Mouse (Mus musculus) T-helper 17 cell (primary cell): ENCODE data around the gene Sytl4.

ENCODE experiments used
- in situ Hi-C, 2 experiments: fragments of 300-600 bp; cut with MboI, MseI; formaldehyde crosslinking; loops; 1 replicate in 1 of 2; 2 replicates in 1 of 2; pipeline ENCODE4 v1.15.1; 2025; ENCODE audit warnings: high pct_unique_total_duplicates in 2 of 2

Gene Sytl4

DNA sequence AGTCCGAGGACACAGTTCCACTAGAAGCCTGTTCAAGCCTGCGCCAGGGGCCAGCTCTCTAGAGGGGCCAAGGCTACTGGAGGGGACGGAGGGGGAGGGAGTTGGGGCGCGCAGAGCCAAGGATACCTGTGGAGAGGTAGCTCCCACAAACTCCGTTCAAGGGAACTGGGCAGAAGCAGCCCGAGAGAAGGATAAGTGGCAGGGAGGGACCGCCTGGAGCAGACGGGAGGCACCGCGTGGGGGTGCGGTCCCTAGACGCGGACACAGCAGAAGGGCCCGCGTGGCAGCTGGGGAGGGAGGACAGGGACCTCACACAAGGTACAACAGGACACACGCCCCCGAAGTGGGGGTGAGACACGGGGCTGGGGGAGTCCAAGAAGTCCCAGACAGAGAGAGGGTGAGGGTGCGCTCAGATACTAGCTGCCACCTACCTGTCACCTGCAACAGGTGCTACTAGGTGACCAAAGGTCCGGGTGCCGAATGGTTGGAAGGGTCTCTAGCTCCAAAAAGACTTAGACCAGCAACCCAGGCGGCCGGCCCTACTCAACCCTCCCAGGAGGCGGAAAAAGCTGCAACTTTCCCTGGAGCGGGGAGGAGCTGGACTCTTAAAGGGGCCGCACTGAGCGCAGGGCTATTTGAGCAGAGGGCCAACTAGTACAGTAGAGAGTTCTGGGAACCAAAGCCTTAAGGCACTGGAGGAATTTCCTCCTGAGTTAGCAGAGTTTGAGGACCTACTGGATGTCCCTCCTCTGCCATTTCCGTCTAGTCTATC lies at the start of gene Sytl4:
Sytl4 (minus strand) TSS at position 582 of the 772 bp plus-strand sequence.
- in situ Hi-C loops: no loop called here

DNA sequence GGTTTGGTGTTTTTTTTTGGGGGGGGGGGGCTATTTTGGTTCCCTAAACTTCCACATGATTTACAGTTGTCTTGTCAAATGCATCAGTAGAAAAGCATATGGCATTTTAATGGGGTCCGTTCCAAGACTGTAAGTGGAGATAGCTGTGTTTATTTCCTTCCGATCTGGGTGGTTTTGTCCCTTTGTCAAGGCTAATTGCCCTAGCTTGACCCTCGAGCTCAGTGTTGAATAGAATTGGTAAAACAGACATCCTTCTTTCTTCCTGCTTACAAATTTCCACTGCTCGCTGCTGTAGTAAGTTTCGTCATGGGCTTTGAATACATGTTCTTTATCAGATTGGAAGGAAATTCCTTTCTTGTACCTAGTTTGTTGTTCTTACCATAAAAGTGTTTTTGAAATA lies 39.1 kb upstream of the Sytl4 start:
- in situ Hi-C loops: no loop called here

GRCm38 (mm10) chrX:134019005-134019404 lies 37.4 kb upstream of the Sytl4 start:
- in situ Hi-C loops: loop anchor here (5.0 to 10.0 kb wide), 4 partner anchors 77 to 237 kb away; no protein-coding TSS in a partner anchor

DNA sequence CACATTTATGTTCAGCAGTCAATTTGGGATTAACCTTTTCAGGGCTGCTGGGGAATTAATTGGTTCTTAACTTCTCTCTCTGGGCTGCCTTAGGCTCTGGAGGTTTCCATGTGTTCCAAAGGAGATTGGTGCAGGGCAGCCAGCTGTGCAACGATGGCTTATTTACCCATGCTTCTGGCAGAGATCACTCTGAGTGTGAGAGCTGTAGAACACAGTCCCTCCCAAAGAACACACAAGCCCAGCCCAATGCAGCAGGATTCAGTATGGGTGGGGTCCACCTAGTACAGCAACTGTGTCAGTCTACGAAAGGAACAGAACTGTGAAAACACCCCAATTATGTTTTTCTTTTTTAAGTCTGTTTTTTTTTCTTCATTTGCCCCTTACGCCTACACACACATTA lies 14.3 kb upstream of the Sytl4 start:
- in situ Hi-C loops: no loop called here

DNA sequence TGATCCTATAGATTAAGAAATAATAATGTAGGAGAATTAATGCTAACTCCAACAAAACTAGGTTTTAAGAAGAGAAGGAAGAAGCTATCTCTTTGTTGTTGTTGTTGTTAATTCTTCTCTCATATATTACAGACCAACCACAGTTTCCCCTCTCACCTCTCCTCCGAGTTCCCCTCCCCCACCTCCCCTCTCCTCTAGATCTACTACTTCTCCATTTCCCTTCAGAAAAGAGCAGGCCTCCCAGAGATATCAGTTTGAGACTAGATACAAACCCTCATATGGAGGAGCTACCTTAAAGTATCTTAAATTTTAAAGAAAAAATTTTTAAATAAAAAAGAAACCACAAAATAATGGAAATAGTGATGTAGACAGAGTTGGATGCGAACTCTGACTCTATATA lies 17.0 kb downstream of the Sytl4 start:
- in situ Hi-C loops: no loop called here

DNA sequence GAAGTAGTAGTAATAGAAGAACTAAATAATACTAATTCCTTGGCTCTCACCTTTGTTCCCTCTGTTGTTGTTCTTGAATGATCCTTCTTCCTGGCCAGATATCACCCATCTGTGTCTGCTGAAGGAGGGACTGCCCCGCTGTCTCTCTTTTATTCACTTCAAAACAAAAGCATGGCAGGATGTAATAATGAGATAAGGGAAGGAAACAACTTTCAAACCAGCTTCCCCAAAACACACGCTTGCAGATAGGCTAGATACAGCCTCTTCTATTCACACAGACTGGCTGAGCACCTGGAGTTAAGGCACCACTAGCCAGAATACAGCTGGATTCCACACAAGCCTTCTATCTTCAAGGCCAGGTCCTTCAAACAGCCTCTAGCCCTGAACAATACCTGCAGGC lies 21.0 kb downstream of the Sytl4 start:
- in situ Hi-C loops: no loop called here

DNA sequence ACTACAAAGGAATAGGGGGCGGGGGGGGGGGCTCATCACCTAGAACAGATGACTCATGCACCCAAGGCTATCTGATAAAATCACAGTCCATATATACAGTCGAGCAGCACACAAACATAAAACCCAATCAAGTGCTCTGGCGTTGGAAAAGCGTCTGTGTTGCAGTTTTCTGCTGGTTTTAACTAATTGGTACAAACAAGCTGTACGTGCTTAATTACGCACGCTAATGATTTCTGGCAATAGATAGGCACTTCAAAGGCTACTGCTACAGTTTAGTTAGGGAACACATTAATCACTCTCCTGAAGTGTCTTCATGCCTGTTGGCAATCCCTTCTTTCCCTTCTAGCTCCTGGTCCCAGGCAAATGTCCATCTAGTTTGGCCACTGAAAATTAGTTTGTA lies 27.0 kb downstream of the Sytl4 start:
- in situ Hi-C loops: loop anchor here in 1 of 2 experiments (10.0 kb wide), 1 partner anchor 310 kb away; no protein-coding TSS in a partner anchor

DNA sequence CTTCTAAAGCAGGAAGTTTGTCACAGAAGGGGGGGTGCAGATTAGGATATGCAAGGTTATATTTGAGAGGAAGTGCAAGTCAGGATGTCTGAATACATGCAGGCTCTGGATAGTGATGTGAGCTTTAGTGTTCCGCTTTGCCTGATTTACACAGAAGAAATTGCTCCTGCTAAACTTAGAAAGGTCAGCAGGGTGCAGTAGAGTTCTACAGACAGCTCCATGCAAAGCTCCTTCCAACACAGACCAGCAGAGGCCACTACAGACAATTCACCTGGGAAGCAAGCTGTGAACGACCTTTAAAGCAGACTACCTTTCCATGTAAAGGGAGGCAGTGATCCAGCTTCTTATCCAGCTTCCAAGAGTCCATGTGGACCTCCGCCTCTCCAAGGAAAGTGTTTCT lies 34.2 kb downstream of the Sytl4 start:
- in situ Hi-C loops: no loop called here

GRCm38 (mm10) chrX:133939561-133939960 lies 42.1 kb downstream of the Sytl4 start:
- in situ Hi-C loops: no loop called here

DNA sequence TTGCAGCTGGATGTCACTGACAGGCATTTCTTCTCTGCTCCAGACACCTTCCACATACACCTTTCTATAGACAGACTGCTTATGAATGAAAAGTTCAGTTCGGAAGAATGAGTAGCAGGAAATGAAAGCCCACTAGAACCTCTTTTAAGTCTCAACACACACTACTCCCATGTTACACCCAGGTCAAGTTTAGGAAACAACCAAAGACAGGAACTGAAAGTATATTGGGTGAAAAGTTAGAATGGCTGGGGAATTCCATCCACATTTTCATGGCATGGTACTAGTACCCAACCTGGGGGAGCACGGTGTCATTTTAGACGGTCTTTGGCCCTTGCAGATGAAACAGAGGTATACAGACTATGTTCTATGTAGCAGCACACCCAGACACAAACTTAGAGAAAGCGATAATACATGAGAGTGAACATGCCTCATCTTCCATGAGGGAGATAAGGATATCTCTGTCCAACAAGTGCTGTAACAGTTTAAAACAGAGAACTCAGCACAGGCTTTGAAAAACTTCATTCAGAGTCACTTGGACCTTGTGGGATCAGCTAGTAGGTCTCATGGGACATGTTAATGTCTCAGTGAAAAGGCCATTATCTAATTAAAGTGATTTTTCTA lies 44.9 kb downstream of the Sytl4 start:
- in situ Hi-C loops: no loop called here

DNA sequence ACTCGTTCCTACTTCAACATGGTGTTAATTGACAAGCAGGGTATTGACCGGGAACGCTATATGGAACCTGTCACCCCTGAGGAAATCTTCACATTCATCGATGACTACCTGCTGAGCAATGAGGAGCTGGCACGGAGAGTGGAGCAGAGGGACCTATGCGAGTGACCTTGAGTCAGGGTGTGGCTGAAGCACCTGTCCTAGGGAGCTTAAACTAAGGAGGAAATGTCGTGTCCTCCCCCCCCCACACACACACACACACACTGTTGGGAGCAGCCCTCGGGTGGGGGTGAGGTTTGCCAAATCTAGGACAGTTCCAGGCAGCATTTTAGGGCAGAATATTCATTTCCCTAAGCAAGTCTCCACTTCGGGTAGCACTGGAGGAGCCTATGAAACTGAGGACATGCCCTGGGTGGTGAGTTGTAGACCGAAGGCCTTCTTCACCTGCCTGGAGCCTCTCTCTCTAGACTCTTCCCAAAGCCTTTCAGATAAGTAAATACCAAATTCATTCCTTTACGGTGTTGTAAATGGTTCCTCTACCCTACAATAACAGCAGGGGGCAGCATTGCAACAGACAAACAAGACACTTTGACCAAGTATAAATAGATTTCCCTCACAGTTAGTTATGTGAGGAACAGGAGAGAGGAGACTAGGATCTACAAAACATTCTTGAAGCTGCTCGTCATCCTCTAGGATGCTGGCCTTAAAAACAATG lies 50.2 kb downstream of the Sytl4 start:
- in situ Hi-C loops: no loop called here

DNA sequence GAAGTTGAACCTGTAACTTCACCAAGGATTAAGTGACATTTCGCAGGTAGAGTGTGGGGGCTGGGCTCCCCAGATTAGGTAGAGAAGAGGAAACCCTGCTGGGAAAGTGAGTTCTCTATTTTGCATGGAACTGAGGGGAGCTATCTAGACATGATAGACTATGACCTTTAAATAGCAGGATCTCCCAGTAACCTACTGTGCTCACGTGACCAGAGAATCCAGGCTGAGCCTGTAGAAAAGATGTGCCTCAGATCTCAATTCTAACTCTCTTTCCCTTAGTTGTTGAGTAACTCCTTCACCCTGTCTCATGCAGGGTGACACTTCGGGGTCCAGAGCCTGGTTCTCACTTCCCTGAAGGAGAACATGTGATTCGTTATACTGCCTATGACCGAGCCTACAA lies 54.9 kb downstream of the Sytl4 start:
- in situ Hi-C loops: loop anchor here in 1 of 2 experiments (5.0 kb wide), 1 partner anchor 91 kb away; no protein-coding TSS in a partner anchor

DNA sequence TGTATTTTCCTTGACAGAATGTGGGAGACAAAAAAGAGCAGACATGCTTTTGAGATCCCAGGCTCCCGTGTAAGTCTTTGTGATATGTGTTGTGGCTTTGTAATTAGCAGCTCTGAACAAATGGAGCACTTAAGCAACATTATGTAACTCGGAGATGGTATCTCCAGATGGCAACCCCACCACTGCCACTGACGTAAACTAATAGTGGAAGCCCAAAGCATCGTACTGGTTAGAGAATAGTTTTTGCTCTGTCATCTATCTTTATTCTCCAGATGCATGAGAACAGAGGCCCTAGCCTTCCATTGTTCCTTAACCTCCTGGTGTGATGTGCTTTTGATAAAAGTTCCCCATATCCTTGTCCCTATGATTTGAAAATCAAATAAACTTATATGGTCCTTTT lies 60.4 kb downstream of the Sytl4 start:
- in situ Hi-C loops: no loop called here

DNA sequence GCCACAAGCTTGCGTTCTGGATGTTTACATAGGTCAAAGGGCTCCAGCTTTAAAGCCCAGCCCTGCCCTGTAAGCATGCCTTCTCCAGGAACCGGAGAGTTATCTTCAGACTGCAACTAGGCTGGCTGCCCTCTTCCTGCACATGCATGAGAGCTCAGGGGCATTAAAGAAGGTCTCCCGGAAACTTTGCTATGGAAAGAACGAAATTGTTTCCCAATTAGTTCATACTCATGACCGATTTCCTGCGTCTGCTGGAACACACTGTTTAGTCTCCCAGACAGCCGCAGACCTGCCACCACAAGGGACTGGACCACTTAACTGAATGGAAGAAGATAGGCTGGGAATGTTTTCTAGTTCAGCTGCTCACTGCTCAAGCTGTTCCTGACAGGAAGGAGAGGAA lies 67.4 kb downstream of the Sytl4 start:
- in situ Hi-C loops: no loop called here

- in situ Hi-C loops: no loop called here
Measured at GRCm38 (mm10) chrX:133913006-133913405, 68.6 kb downstream of the Sytl4 start.

DNA sequence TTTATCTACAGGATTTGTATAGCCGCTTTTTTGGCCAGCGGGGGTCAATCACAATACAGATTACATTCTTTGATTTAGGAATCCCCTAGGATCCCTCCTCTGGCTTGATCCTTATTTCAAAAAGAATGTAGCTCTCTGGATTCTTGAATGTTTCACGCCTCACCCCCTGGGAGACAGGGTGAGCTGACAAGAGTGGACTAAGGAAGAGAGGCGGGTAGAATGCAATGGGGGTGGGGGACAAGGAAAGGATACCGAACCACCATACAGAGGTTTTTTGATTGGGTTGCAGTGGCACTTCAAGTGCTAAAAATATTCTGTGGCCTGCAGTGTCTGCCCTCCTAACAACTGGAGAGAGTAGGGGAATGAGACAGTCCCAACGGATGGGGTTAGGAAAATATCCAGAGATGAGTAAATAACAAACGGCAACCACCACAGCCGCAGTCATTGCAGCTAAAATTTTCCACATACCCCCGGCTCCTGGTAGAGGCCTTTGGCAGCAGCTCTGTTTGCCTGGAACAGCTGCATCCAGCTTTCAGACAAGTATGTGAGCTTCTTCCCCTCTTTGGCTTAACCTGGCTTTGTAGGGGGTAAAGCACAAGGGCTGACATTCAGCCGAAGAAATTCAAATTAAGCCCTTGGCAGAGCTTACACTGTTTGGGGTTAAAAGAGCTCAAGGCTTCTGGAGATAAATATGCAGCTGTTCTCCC lies 70.1 kb downstream of the Sytl4 start:
- in situ Hi-C loops: no loop called here

GRCm38 (mm10) chrX:133908261-133908660 lies 73.4 kb downstream of the Sytl4 start, which contains the start of gene Srpx2:
TSS of gene Srpx2 (plus strand) at chrX:133908426.
- in situ Hi-C loops: no loop called here

DNA sequence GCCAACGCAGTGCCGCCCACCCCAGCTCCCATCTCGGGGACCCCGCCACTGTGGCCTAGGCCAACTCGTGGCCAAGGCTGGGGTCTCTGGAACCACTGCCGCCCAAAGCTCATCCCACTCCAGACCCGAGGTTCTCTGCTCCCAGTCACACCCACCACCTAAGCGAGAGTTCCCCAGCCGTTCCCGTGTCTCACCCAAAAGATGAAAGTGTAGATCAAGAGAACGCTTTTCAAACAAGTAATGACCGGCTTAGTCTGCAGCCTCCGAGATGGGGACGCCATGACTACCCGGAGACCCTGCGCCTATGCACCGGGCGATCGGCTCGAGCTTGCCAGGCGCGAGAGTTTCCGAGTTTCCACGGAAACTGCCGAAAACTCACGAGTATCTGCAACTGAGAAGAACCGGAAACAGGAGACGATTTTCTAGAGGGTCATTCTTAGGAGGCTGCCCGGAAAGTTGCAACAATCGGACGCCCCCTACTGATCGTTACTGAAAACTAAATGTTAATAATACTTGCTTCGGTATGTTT lies 83.5 kb downstream of the Sytl4 start, which contains the start of gene Tspan6:
Tspan6 (minus strand) TSS at position 416 of the 529 bp plus-strand sequence.
- in situ Hi-C loops: no loop called here

- in situ Hi-C loops: no loop called here
Measured at GRCm38 (mm10) chrX:133888111-133888510, 93.5 kb downstream of the Sytl4 start.

DNA sequence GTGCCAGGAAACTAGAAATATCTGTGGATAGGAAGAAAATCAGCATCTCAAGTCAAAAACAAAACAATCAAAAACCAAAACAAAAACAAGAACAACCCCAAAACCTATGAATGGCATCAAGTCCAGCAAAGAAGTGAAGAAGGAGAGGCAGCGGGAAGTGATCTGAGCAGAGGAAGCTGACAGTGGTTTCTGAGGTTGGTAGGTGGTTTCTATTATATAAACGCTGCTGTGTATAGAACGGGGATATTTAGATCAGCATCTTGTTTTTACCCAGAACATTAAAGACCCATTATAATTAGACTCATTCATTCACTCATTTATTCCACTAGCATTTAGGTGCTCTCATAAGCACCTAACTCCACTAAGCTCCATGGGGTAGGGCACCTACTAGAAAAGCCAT lies 94.3 kb downstream of the Sytl4 start:
- in situ Hi-C loops: no loop called here
